Mouse (Mus musculus) MEL (cell line): ENCODE measurements around the gene Gosr1. TPM values are rescaled to one million over a fixed set of nuclear protein-coding genes. Genes with fewer than 3 reads are reported as not detected.

Experiments
- DNase-seq: peaks from one replicate; pipeline ENCODE4 v3.0.0; 2011; ENCODE audit warnings: low read depth, low spot score
- H3K27ac ChIP-seq: 2 replicates; pipeline ENCODE4 v1.5.1; 2012; ENCODE audit warnings: low read depth, mild to moderate bottlenecking, control low read depth, low read length, moderate library complexity; ENCODE audit not compliant: control insufficient read depth
- H3K27me3 ChIP-seq, 2 experiments: fragments of 150-350 bp in 1 of 2; sonication (generic) in 1 of 2; 2 replicates each; pipeline ENCODE4 v1.6.1; 2012; ENCODE audit warnings: low read length in 2 of 2, mild to moderate bottlenecking in 2 of 2, improper control_type of control experiment in 1 of 2, moderate library complexity in 1 of 2; ENCODE audit not compliant: insufficient read depth in 2 of 2, control insufficient read depth in 1 of 2
- H3K36me3 ChIP-seq, 2 experiments: 2 replicates each; pipeline ENCODE4 v1.6.1; 2012 to 2014; ENCODE audit warnings: low read length in 2 of 2, improper control_type of control experiment in 1 of 2, inconsistent platforms in 1 of 2, mild to moderate bottlenecking in 1 of 2; ENCODE audit not compliant: insufficient read depth in 2 of 2, control insufficient read depth in 1 of 2
- H3K4me1 ChIP-seq, 2 experiments: fragments of 150-350 bp in 1 of 2; sonication (generic) in 1 of 2; 2 replicates each; pipeline ENCODE4 v1.6.1; 2012; ENCODE audit warnings: low read length in 2 of 2, improper control_type of control experiment in 1 of 2, mild to moderate bottlenecking in 1 of 2; ENCODE audit not compliant: insufficient read depth in 2 of 2, control insufficient read depth in 1 of 2
- H3K4me3 ChIP-seq, 2 experiments: fragments of 150-350 bp in 1 of 2; sonication (generic) in 1 of 2; 2 replicates each; pipeline ENCODE4 v1.5.1; 2012; ENCODE audit warnings: low read depth in 2 of 2, low read length in 2 of 2, mild to moderate bottlenecking in 2 of 2, moderate library complexity in 2 of 2, control low read depth in 1 of 2, improper control_type of control experiment in 1 of 2; ENCODE audit not compliant: control insufficient read depth in 1 of 2, insufficient read depth in 1 of 2
- H3K79me2 ChIP-seq: 2 replicates; pipeline ENCODE4 v1.6.1; 2012; ENCODE audit warnings: mild to moderate bottlenecking, low read length, moderate library complexity; ENCODE audit not compliant: control insufficient read depth, poor library complexity, insufficient read depth
- H3K9ac ChIP-seq: 2 replicates; pipeline ENCODE4 v1.6.1; 2012; ENCODE audit warnings: low read depth, mild to moderate bottlenecking, control low read depth, low read length, moderate library complexity; ENCODE audit not compliant: control insufficient read depth, poor library complexity, severe bottlenecking
- H3K9me3 ChIP-seq: fragments of 150-350 bp; sonication (generic); replicated peaks from 2 replicates; pipeline ENCODE4 v1.6.1; 2012; ENCODE audit warnings: mild to moderate bottlenecking, low read length, improper control_type of control experiment, moderate library complexity; ENCODE audit not compliant: insufficient read depth
- CTCF ChIP-seq, 3 experiments: IDR thresholded peaks in 2 of 3; conservative IDR thresholded peaks in 1 of 3; 2 replicates each; pipeline ENCODE4 v1.5.1; 2011 to 2012; ENCODE audit warnings: low read length in 3 of 3, low read depth in 2 of 3, mild to moderate bottlenecking in 2 of 3, improper control_type of control experiment in 1 of 3, inconsistent platforms in 1 of 3, mixed read lengths in 1 of 3, moderate library complexity in 1 of 3; ENCODE audit not compliant: control insufficient read depth in 1 of 3, insufficient read depth in 1 of 3, poor library complexity in 1 of 3, severe bottlenecking in 1 of 3
- E2F4 ChIP-seq: IDR thresholded peaks from 2 replicates; pipeline ENCODE4 v1.6.1; 2011; ENCODE audit warnings: low read depth, low read length, improper control_type of control experiment, borderline replicate concordance
- EP300 ChIP-seq, 2 experiments: IDR thresholded peaks; 2 replicates each; pipeline ENCODE4 v1.6.1; 2011; ENCODE audit warnings: improper control_type of control experiment in 2 of 2, low read length in 2 of 2, low read depth in 1 of 2, mild to moderate bottlenecking in 1 of 2
- GABPA ChIP-seq: IDR thresholded peaks from 2 replicates; pipeline ENCODE4 v1.6.1; 2012; ENCODE audit warnings: low read depth, mild to moderate bottlenecking, inconsistent platforms, low read length, improper control_type of control experiment, moderate library complexity
- HCFC1 ChIP-seq: IDR thresholded peaks from 2 replicates; pipeline ENCODE4 v1.6.1; 2012; ENCODE audit warnings: low read depth, mild to moderate bottlenecking, inconsistent platforms, low read length, improper control_type of control experiment, moderate library complexity
- JUND ChIP-seq: IDR thresholded peaks from 2 replicates; pipeline ENCODE4 v1.6.1; 2011; ENCODE audit warnings: low read depth, mild to moderate bottlenecking, improper control_type of control experiment, low read length
- KAT2A ChIP-seq: conservative IDR thresholded peaks from 2 replicates; pipeline ENCODE4 v1.6.1; 2012; ENCODE audit warnings: low read depth, low read length, improper control_type of control experiment, inconsistent platforms
- MAFK ChIP-seq: IDR thresholded peaks from 2 replicates; pipeline ENCODE4 v1.6.1; 2011; ENCODE audit warnings: low read depth, mild to moderate bottlenecking, low read length, improper control_type of control experiment, borderline replicate concordance
- MXI1 ChIP-seq: IDR thresholded peaks from 2 replicates; pipeline ENCODE4 v1.6.1; 2011; ENCODE audit warnings: mild to moderate bottlenecking, low read depth, low read length, improper control_type of control experiment
- NELFE ChIP-seq: IDR thresholded peaks from 2 replicates; pipeline ENCODE4 v1.6.1; 2011; ENCODE audit warnings: low read depth, low read length, improper control_type of control experiment
- POLR2A ChIP-seq, 2 experiments: IDR thresholded peaks; 2 replicates each; pipeline ENCODE4 v1.6.1; 2011 to 2012; ENCODE audit warnings: low read length in 2 of 2, mild to moderate bottlenecking in 2 of 2, control low read depth in 1 of 2, improper control_type of control experiment in 1 of 2, low read depth in 1 of 2, moderate library complexity in 1 of 2; ENCODE audit not compliant: control insufficient read depth in 1 of 2, insufficient read depth in 1 of 2, poor library complexity in 1 of 2
- RAD21 ChIP-seq: IDR thresholded peaks from 2 replicates; pipeline ENCODE4 v1.6.1; 2011; ENCODE audit warnings: mild to moderate bottlenecking, low read depth, low read length, improper control_type of control experiment
- RCOR1 ChIP-seq: IDR thresholded peaks from 2 replicates; pipeline ENCODE4 v1.6.1; 2012; ENCODE audit warnings: low read depth, mild to moderate bottlenecking, inconsistent platforms, low read length, improper control_type of control experiment
- SMC3 ChIP-seq: IDR thresholded peaks from 2 replicates; pipeline ENCODE4 v1.6.1; 2011; ENCODE audit warnings: low read depth, low read length, improper control_type of control experiment
- TAL1 ChIP-seq: IDR thresholded peaks from 2 replicates; pipeline ENCODE4 v1.6.1; 2012; ENCODE audit warnings: mild to moderate bottlenecking, inconsistent platforms, low read length, moderate library complexity, mixed read lengths
- TBP ChIP-seq: IDR thresholded peaks from 2 replicates; pipeline ENCODE4 v1.8.0; 2011; ENCODE audit warnings: low read depth, low read length, improper control_type of control experiment
- UBTF ChIP-seq: IDR thresholded peaks from 2 replicates; pipeline ENCODE4 v1.6.1; 2012; ENCODE audit warnings: low read depth, mild to moderate bottlenecking, inconsistent platforms, low read length, improper control_type of control experiment, moderate library complexity, borderline replicate concordance; ENCODE audit not compliant: insufficient read depth
- USF1 ChIP-seq: IDR thresholded peaks from 2 replicates; pipeline ENCODE4 v1.6.1; 2014; ENCODE audit warnings: low read depth, mild to moderate bottlenecking, inconsistent platforms, low read length, improper control_type of control experiment, moderate library complexity
- USF2 ChIP-seq, 2 experiments: IDR thresholded peaks; 2 replicates each; pipeline ENCODE4 v1.6.1; 2011 to 2012; ENCODE audit warnings: improper control_type of control experiment in 2 of 2, low read length in 2 of 2, borderline replicate concordance in 1 of 2, inconsistent platforms in 1 of 2, low read depth in 1 of 2, mild to moderate bottlenecking in 1 of 2; ENCODE audit not compliant: insufficient read depth in 1 of 2
- ZC3H11A ChIP-seq: IDR thresholded peaks from 2 replicates; pipeline ENCODE4 v1.6.1; 2012; ENCODE audit warnings: low read depth, mild to moderate bottlenecking, inconsistent platforms, low read length, improper control_type of control experiment
- ZKSCAN1 ChIP-seq: IDR thresholded peaks from 2 replicates; pipeline ENCODE4 v1.6.1; 2012; ENCODE audit warnings: low read depth, mild to moderate bottlenecking, inconsistent platforms, low read length, improper control_type of control experiment, moderate library complexity
- ZMIZ1 ChIP-seq: IDR thresholded peaks from 2 replicates; pipeline ENCODE4 v1.6.1; 2012; ENCODE audit warnings: low read depth, mild to moderate bottlenecking, inconsistent platforms, low read length, improper control_type of control experiment, moderate library complexity
- polyA plus RNA-seq, 2 experiments: library from polyadenylated mRNA; stranded (reverse) in 1 of 2; unstranded in 1 of 2; fragments of >175 nt in 1 of 2; fragments of >200 nt in 1 of 2; gene quantifications; 2 replicates each; pipeline versions ENCODE4 v1.2.1 to v1.2.4; 2012; ENCODE audit warnings: low replicate concordance in 2 of 2, low read depth in 1 of 2; ENCODE audit not compliant: insufficient read length in 2 of 2, insufficient read depth in 1 of 2, missing spikeins in 1 of 2
- total RNA-seq: library from RNA; depleted of rRNA; stranded (reverse); fragments of 300-350 nt; gene quantifications from 2 replicates; pipeline ENCODE4 v1.2.3, GENCODE M21; 2012

The Gosr1 gene
- total and polyA plus RNA-seq, 3 experiments, result 23.1 to 25.8 TPM; not detected in 1

- Histone ChIP-seq H3K36me3 (no peaks in the 10 kb centered on the region), H3K9me3 (no peaks in the 10 kb centered on the region), H3K4me3 (no peak overlapping the region), H3K27me3 (no peaks in the 10 kb centered on the region), H3K4me1 (no peaks in the 10 kb centered on the region), H3K9ac (no peak overlapping the region), H3K27ac (no peak overlapping the region), H3K79me2 (no peaks in the 10 kb centered on the region)
- TF ChIP-seq ZC3H11A, result no peak
- TF ChIP-seq ZMIZ1, result no peak
- TF ChIP-seq MXI1, result no peak
- no peak for TF ChIP-seq SMC3
- TF ChIP-seq ZKSCAN1, result no peak
- no peak for TF ChIP-seq KAT2A
- no peak for TF ChIP-seq USF2 (IDR thresholded peaks at IDR 0.05; ENCODE audit: borderline replicate concordance in 1 of 2, insufficient read depth in 1 of 2, low read depth in 1 of 2, low read length in 2 of 2)
- TF ChIP-seq UBTF, result no peak
- TF ChIP-seq RCOR1, result no peak
- no peak for TF ChIP-seq RAD21
- TF ChIP-seq MAFK, result no peak
- no peak for TF ChIP-seq NELFE
- no peak for TF ChIP-seq GABPA
- no peak for TF ChIP-seq TBP
- TF ChIP-seq HCFC1, result no peak
- DNase-seq, result no peak
Observed at GRCm38 (mm10) chr11:76795326-76795725, 31.9 kb upstream of the Gosr1 start.

- DNase-seq, result no peak
Observed at GRCm38 (mm10) chr11:76791331-76791730, 28.0 kb upstream of the Gosr1 start.

More at GRCm38 (mm10) chr11:76791331-76791730, 28.0 kb upstream of the Gosr1 start:
- Histone ChIP-seq H3K4me3 (no peak overlapping the region), H3K27ac (no peak overlapping the region), H3K27me3 (no peaks in the 10 kb centered on the region), H3K9me3 (no peaks in the 10 kb centered on the region), H3K9ac (no peak overlapping the region), H3K36me3 (peaks cover 0 to 2% of the 10 kb centered on the region in 2 experiments; a peak in 1 of 4 replicates), H3K79me2 (no peaks in the 10 kb centered on the region), H3K4me1 (no peaks in the 10 kb centered on the region)
- TF ChIP-seq EP300 (IDR thresholded peaks at IDR 0.05; ENCODE audit: low read depth in 1 of 2, low read length in 2 of 2) (no peak), USF1 (no peak), E2F4 (no peak), USF2 (IDR thresholded peaks at IDR 0.05; ENCODE audit: borderline replicate concordance in 1 of 2, insufficient read depth in 1 of 2, low read depth in 1 of 2, low read length in 2 of 2) (no peak), NELFE (no peak), TBP (no peak), RAD21 (no peak), POLR2A (IDR thresholded peaks at IDR 0.05; ENCODE audit: control insufficient read depth in 1 of 2, insufficient read depth in 1 of 2, low read depth in 1 of 2, low read length in 2 of 2, poor library complexity in 1 of 2) (no peak), CTCF (IDR thresholded peaks at IDR 0.05 in 2 of 3, conservative IDR thresholded peaks at IDR 0.05 in 1 of 3; ENCODE audit: control insufficient read depth in 1 of 3, insufficient read depth in 1 of 3, low read depth in 2 of 3, low read length in 3 of 3, poor library complexity in 1 of 3, severe bottlenecking in 1 of 3) (no peak), TAL1 (no peak), KAT2A (no peak), JUND (no peak)
